Mouse (Mus musculus) brain, embryonic 18.5 days (tissue): ENCODE results near the gene Cfap161.

Source experiments
- DNase-seq: peaks from one replicate; pipeline ENCODE4 v3.0.0-alpha.2; 2012; ENCODE audit warnings: low read depth, low spot score

Cfap161 gene

DNA sequence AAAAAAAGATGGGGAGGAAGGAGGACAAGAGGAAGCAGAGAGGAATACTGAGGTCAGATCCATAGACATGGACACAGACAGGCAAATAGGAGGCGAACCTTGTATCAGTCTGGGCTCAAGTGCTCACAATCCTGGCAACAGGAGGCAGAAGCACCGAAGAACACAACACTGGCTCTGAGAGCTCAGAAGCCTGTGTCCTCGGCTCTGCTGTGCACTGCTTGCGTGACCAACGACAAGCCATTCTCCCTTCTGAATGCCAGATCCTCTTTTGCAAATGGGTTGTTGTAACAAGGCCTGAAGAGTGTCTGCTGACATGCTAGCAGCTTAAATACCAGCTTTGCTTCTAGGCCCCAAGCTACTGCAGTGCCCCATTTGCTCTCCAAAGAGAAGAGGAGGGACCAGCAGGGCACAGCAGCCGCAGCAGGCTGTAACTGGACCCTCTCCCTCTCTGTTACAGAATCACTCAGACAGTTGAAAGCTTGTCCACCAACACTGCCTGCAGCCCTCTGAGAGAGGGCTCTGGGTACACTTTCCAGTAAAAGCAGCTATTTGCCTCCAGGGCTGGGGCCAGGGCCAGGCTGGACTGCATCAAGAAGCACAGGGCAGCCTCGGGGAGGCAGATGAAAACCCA, 54.9 kb downstream of the Cfap161 start:
- no peak for DNase-seq

DNA sequence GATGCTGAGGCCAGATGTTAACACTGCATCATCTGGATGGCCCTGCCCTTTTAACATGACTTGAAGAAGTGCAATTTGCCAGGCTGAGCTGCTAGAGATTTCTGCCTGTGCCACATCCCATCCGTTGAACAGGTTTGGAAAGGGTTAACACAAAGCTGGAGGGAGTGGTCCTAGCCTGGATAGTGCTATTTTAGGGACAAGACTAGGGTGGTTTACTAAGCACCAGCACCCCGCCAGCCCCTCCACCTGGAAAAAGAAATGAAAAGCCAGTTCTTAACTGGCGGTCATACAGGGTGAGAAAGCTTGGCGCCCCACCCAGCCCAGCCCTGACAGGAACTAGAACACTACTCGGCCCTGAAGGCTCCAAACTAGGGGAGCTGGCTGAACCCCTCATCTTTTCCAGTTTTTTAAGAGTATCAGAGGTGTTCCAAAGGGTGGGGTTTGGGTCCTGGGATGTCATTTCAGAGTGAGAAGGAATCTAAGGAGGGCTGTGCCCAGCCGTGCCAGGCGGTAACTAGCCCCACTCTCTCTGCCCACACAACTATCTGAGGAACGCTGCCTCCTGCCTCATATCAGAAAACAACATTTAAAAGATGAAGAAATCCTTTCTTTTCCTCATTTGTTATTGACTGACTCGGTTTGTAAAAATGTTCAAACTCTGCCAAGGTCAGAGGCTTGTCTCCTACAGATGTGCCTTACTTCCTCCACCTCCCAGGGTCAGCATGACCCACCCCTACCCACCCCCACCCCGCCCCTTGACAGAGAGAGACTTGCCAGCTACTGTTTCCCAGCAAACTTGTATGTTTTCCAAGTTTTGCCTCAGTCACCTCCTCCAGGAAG, 55.8 kb downstream of the Cfap161 start:
- no peak for DNase-seq

DNA sequence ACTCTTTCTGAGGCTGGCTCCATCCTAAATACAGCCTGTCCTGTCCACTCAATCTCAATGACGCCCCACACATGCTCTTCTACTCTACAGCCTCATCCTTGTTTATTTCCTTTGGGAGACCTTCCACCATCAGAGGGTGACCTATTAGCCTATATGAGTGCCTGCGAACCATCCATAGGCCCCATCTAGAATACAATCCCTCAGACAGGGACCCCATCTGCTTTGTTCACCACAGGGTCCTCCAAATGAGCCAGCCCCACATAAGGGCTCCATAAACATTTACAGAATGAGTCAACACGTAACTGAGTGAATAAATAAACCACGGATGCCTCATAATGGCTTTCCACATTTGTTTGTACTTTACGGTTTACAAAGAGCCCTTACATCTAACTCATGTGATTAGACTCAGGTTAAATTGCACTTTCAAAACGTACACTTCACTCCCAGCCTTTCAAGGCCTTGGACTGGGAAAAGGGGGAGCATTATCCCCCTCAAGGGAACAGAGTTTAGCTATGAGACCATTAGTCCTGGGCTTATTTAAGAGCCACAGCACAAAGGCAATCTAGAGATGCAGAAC, 56.7 kb downstream of the Cfap161 start:
- no peak for DNase-seq

DNA sequence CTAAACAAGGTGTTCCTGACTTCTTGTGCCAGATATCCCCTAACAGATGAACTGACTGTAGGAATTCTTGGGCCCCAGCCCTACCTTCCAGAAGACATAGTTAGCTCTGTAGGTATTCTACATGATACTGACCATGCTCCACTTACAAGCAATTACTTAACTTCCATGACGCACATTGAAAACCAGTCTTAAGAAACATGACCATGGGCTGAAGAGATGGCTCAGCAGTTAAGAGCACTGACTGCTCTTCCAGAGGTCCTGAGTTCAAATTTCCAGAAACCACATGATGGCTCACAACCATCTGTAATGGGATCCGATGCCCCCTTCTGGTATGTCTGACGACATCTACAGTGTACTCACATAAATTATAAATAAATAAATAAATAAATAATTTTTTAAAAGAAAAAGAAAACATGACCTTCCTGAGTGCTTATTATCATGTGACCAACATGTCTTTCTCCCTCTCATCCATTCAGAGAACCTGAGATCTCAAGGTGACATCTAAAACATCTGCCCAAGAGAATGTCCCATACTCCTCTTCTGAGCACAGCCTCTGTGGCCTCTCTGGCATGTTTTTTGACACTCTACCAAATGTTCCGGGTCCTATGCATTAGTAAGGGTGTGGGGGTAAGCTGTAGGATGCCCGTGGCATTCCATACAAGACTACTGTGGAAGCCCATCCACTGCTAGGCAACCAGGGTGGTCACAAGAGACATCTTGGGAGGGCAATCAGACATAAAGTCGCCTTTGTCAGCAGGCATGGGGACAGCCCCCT, 58.2 kb downstream of the Cfap161 start:
- no peak for DNase-seq

DNA sequence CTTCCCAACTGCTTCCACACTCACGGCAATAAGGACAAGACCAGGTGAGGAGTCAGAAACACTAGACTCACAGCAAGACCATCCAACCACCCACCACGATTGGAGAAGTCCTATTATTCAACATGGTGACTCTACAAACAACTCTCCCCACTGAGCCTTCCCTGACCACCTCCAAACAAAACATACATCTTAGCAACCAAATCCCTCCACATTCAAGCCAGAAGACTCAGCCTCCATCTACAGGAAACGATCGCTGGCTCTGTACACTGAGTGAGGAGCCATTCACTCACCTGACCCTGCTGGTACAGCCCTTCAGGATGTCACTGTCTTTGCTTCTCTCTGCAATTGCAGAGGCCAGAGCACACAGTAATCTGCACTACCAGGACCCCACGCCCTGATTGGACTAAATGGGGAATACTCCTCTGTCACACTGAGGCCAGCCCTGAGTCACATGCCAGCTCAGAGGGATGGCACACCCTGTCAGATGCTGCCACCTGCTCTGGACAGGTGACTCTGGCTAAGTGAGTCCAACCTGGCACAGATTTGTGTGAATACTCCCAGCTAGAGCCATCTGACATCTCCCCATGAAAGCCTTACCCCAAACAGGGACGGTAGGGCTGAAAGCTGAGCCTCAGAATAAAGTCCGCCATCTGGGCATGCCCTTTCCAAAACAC, 59.4 kb downstream of the Cfap161 start:
- no peak for DNase-seq

DNA sequence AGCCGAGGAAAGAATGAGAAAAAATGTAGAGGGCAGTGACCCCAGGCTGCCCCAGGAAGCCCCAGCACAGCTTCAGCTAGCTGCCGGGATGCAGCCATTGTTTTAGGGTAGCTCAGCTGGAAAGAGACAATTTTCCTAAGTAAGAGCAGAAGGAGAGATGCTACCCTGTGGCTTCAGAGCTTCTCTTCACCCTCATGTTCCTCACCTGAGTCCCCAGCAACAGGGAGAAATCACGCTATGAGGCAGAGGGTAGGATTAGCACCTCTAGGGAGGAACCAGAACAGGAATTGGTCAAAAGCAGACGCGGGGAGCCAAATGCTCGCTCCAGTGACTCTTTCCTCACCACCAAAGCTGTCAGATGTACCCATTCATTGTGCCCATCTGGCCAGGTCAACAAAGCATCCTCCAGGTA, 60.0 kb downstream of the Cfap161 start:
- no peak for DNase-seq

DNA sequence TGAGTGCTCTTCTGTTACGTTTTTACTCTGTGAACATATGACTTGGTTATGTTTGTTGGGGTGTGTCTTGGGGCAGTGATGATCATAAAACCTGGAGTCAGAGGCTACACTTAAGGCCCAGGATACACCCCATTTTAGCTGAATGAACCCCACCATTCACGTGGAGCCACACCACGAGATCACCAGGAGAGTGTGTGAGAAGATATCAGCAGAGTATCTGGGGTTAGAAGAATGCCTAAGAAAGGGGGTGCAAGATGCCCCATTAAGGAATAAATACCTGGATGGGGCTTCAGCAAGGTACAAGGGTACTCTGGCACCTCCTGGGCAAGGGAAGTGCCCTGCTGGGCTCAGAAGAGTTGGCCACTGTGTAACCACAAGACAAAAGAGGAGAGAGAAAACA, 60.4 kb downstream of the Cfap161 start:
- DNase-seq, result no peak

DNA sequence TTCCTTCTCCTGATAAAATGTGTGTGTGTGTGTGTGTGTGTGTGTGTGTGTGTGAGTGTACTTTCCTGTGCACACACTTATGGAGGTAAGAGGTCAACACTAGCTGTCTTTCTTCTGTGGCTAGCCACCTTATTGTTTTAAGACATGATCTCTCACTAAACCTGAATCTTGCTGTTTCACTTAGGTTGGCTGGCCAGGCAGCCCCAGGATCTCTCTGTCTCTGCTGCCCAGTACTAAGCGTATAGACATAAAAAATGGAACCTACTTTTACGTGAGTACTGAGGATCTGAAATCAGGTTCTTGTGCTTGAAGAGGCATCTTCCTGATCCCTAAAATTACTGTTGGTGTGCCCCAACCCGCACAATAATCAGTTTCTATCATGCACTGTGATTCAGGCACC, 61.9 kb downstream of the Cfap161 start:
- DNase-seq, result no peak

DNA sequence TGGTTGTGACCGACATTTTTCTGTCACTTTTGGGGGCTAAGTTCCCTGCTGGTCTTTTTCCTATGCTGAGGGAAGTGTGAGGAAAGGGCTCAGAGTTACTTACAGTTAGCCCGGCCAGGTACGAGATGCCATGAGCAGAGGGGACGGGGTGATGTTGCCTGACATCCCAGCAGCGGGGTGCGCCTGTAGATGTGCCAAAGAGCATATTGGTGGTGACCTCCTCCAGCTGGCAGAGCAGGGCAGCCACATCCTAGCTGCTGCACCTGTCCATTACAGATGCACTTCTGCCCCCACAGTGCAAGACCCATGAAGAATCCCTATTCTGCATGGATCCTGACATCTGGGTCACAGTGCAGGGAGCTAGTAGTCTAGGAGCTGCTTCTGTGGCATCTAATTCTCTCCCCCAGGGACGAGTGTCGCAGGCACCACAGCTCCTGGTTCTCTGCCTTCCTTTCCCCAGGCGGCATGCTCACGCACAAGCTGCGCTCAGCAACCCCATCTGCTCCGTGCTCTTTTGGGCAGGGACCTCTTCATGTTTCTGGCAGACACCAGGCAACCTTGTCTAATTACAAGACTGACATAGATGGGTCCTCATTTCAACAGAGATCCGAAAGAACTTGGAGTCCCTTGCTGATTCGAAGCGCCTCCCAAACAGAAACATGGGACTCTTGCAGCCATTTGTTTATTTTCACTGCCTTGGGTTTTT, 62.6 kb downstream of the Cfap161 start:
- no peak for DNase-seq

DNA sequence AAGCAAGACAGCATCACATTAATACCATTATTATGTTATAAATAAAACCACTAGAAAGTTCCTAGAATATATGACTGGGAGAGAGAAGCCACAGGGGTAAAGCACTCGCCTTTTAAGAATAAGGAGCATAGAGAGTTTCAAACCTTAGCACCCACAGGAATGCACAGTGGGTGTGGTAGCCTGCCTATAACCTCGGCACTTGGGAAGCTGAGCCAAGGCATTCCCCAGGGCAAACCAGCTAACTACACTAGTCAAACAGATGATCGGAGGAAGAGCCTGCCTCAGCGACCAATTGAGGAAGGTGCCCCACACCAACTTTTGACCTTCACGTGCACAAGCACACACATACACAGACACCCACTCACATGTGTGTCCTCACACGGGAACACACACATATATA, 63.4 kb downstream of the Cfap161 start:
- no peak for DNase-seq

DNA sequence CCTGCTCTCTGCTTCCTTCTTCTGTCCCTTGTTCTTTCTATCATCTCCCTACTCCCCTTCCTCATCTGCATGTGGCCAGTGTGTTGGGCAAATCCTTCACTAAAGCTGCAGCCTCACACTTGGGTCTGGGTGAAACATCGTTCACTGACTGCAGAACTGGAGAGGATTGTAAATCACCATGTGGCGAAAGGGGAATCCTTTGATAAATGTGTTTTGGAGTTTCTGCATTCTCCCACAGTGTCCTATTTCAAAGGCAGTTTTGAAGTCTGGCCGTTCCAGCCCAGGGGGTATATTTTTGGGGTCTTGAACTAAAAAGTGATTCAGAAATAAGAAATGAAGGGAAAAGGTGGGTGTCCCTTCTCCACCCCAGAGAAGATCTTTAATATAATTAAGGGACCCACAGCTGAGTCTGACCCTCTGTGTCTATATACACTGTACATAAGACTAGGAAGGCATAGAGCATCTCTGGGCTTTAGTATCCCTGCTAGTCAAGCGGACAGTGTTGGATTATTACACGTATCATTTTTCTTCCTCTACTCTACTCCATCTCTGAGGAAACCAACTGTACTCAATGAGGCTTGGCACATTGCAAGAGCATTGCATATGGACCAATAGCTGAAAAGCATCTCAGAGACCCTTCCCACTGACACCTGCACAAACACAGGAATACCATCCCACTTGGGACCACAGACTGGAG, 67.6 kb downstream of the Cfap161 start:
- no peak for DNase-seq

DNA sequence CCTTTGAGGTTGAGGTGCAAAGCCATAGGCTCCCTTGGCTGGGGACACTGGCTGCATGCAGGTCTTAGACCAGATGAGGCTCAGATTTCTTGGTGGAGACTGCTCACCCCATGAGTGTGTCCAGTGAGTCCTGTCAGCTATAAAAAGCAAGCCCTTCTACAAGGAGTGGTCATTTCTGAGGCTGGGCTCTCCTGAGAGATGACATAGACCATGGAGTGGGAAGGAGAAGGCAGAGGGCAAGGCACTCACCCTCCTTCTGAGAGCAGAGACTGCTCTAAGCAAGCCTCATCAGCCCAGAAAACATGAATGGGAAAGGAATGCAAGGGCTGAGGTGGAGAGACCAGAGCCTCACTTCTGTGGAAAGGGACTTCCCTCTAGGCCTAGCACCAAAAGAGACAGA, 68.9 kb downstream of the Cfap161 start:
- DNase-seq, result no peak

DNA sequence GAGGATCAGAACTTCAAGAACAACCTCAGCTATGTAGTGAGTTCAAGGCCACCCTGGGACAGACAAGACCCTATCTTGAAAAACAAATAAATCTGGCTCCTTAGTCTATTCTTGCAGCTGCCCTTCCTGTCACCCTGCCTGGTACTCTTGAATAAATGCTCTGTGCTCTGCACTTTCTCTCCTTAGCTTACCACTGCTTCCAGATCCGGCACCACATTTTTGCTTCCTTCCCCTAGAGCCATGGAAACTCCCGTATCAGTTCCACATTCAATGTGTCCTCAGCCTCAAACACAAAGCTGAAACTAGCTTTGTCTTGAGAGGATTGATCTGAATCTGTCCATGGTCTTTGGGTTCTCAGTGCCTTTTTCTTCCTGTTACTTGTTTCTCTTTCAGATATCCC, 70.1 kb downstream of the Cfap161 start:
- no peak for DNase-seq
